Mouse (Mus musculus): ENCODE measurements around the gene Olfr401. TPM values are rescaled to one million over a fixed set of nuclear protein-coding genes. Genes with fewer than 3 reads are reported as not detected.

The Olfr401 gene
- polyA plus RNA-seq (2012; rRNA removed) = not detected in 2 replicates

DNA sequence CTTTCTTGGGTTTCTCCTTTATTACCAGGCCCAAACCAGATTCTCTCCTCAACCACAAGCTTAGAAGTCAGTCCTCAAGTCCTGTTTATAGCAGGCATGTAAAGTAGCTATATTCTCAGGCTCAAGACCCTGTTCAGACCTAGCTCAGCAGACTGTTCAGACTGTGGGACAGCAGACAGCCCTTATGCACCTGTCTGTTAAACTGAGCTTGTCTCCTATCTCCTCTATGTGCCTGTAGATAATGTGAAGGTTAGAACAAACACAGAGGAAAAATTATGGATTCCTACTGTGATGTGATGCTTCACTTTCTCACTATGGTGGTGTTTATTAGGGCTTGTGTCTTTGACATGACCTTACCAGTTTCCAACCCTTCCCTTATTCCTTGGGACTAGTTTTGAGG, at the start of gene Olfr401:
Gene Olfr401 (plus strand): TSS at position 301 of the 400 bp plus-strand sequence.

DNA sequence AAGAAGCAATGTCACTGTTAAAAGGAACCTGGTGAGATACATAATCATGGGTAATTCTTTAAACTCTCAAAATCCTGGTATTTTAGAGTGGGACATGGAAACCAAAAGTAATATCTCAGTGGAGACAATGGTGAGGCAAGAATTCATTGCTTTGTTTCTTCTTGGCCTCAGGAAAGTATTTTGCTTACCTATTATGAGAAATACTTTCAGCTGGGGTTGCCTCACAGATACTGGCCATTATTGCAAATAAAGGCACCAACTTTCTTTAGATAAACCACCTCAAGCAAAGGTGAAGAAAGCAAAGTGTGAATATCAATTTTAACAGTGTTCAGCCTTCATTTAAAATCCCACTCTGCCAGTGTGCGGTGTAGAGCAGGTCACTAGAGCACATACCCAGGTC, 43.9 kb upstream of the Olfr401 start, which contains the start of gene Zfp616:
Gene Zfp616 (plus strand): TSS at position 301 of the 400 bp plus-strand sequence.

DNA sequence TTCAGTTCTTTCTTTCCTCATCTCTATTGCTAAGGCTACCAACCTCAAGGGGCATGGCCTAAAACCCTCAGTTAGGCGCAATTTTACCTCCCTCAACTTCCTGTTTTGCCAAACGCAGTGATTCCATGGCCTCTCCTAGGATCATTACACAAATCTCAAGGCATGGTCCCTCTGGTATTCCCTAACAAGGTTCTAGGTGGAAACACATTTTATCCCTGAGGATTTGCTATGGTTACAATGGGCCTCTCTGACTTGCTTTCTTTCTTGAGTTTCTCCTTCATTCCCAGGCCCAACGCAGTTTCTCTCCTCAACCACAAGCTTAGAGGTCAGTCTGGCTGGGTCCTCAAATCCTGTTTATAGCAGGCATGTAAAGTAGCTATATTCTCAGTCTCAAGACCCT, 39.7 kb downstream of the Olfr401 start, which contains the start of gene Olfr402:
Gene Olfr402 (plus strand): TSS at position 301 of the 400 bp plus-strand sequence.

Other genes with a start within 250 kb of the Olfr401 start
- gene Olfr394, start 222.9 kb upstream of the Olfr401 start, polyA plus RNA-seq (2012; rRNA removed) = not detected in 2 replicates
- not detected in 2 replicates for gene Olfr395, start 204.4 kb upstream of the Olfr401 start, polyA plus RNA-seq (2012; rRNA removed)
- not detected in 2 replicates for gene Olfr23, start 177.0 kb upstream of the Olfr401 start, polyA plus RNA-seq (2012; rRNA removed)
- gene Olfr397, start 152.9 kb upstream of the Olfr401 start, polyA plus RNA-seq (2012; rRNA removed) = not detected in 2 replicates
- gene Olfr398, start 123.3 kb upstream of the Olfr401 start, polyA plus RNA-seq (2012; rRNA removed) = not detected in 2 replicates
- gene Olfr139, start 57.2 kb upstream of the Olfr401 start, polyA plus RNA-seq (2012; rRNA removed) = not detected in 2 replicates
- not detected in 2 replicates for gene Olfr399, start 57.1 kb upstream of the Olfr401 start, polyA plus RNA-seq (2012; rRNA removed)
- gene Zfp616, start 43.8 kb upstream of the Olfr401 start, polyA plus RNA-seq (2012; rRNA removed) = not detected in 2 replicates
- gene Olfr402, start 39.8 kb downstream of the Olfr401 start, polyA plus RNA-seq (2012; rRNA removed) = not detected in 2 replicates
- not detected in 2 replicates for gene Olfr403, start 72.5 kb downstream of the Olfr401 start, polyA plus RNA-seq (2012; rRNA removed)
- gene Olfr43, start 97.7 kb downstream of the Olfr401 start, polyA plus RNA-seq (2012; rRNA removed) = not detected in 2 replicates
- gene Olfr406, start 146.1 kb downstream of the Olfr401 start, polyA plus RNA-seq (2012; rRNA removed) = not detected in 2 replicates
- not detected in 2 replicates for gene Olfr59, start 170.0 kb downstream of the Olfr401 start, polyA plus RNA-seq (2012; rRNA removed)
- gene Olfr410, start 224.3 kb downstream of the Olfr401 start, polyA plus RNA-seq (2012; rRNA removed) = not detected in 2 replicates
- not detected in 2 replicates for gene Olfr411, start 238.9 kb downstream of the Olfr401 start, polyA plus RNA-seq (2012; rRNA removed)
- gene Olfr412, start 248.4 kb downstream of the Olfr401 start, polyA plus RNA-seq (2012; rRNA removed) = not detected in 2 replicates